In genomic region chr11:116215181-116215580, GRCm38 (mm10) we compare ENCODE assay signal across 11 mouse cellular contexts. TPM values are rescaled to one million over a fixed set of nuclear protein-coding genes. Genes with fewer than 3 reads are reported as not detected.
DNase-seq lines count a peak whose midpoint lies in the region; ATAC-seq and TF ChIP-seq lines count a peak whose summit lies in the region.
"Had no signal": no experiment of that assay in that cellular context is flagged by ENCODE, and none has a peak within 500 bp of the region (broad histone marks: within the 10 kb centered on the region; RNA-seq: fewer than 3 reads in every experiment).

No protein-coding gene starts in this region.

- no peaks in the 10 kb centered on the region for H3K9me3 ChIP-seq in forebrain, postnatal 0 days (ENCODE audit: low read length)
- no peaks in the 10 kb centered on the region for H3K9me3 ChIP-seq in forebrain, embryonic 14.5 days (replicated peaks; ENCODE audit: control insufficient read depth, low read length)
- no peaks in the 10 kb centered on the region for H3K9me3 ChIP-seq in lung, embryonic 14.5 days (ENCODE audit: low read depth, low read length)
- H3K9me3 ChIP-seq in hindbrain, embryonic 11.5 days (ENCODE audit: control insufficient read depth, low read length): no peaks in the 10 kb centered on the region
- H3K9me3 ChIP-seq: midbrain, embryonic 12.5 days had no signal

- 87% methylated on average over 7 of the region's 7 CpGs for WGBS in forebrain, postnatal 0 days
- 84% methylated on average over 7 of the region's 7 CpGs for WGBS in forebrain, embryonic 14.5 days
- 73% methylated on average over 7 of the region's 7 CpGs for WGBS in lung, embryonic 14.5 days
- WGBS in hindbrain, embryonic 11.5 days: 83% methylated on average over 7 of the region's 7 CpGs

- intact Hi-C loops in left cerebral cortex, postnatal 25 days (cut with DNase I): no loop called here

- peak; percentile 40 for TF ChIP-seq CTCF in forebrain, postnatal 0 days (IDR thresholded peaks at IDR 0.05; ENCODE audit: low read depth)
- peak; percentile 63 for TF ChIP-seq CTCF in lung, embryonic 14.5 days (IDR thresholded peaks at IDR 0.05; ENCODE audit: low read depth)

- H3K27ac ChIP-seq in forebrain, postnatal 0 days (ENCODE audit: low read depth, low read length): no peak overlapping the region
- H3K27ac ChIP-seq in forebrain, embryonic 14.5 days (ENCODE audit: low read depth, low read length): no peak overlapping the region
- no peak overlapping the region for H3K27ac ChIP-seq in lung, embryonic 14.5 days (ENCODE audit: low read depth)
- H3K27ac ChIP-seq in hindbrain, embryonic 11.5 days (ENCODE audit: low read depth, low read length): no peak overlapping the region
- H3K27ac ChIP-seq: midbrain, embryonic 12.5 days had no signal

- no peak overlapping the region for H3K4me2 ChIP-seq in forebrain, postnatal 0 days (ENCODE audit: low read depth)
- H3K4me2 ChIP-seq in forebrain, embryonic 14.5 days (ENCODE audit: low read length): no peak overlapping the region
- no peak overlapping the region for H3K4me2 ChIP-seq in lung, embryonic 14.5 days
- no peak overlapping the region for H3K4me2 ChIP-seq in hindbrain, embryonic 11.5 days (replicated peaks; ENCODE audit: low read depth, low read length)
- H3K4me2 ChIP-seq: midbrain, embryonic 12.5 days had no signal

- no peak for DNase-seq in forebrain, postnatal 0 days
- no peak for DNase-seq in forebrain, embryonic 14.5 days (ENCODE audit: low spot score)
- peak; percentile 46 for DNase-seq in lung, embryonic 14.5 days
- no peak for DNase-seq in lung, adult 18-20 months
- peak; percentile 80 for DNase-seq in ES-CJ7 (ENCODE audit: low read depth, low spot score)
- no peak for DNase-seq in left cerebral cortex, postnatal 25 days (ENCODE audit: low spot score in 2 of 2)
- DNase-seq in hindbrain, embryonic 11.5 days (ENCODE audit: low spot score): no peak
- DNase-seq: left cerebral cortex, postnatal 4 days had no signal

- H3K9ac ChIP-seq in forebrain, postnatal 0 days: no peak overlapping the region
- no peak overlapping the region for H3K9ac ChIP-seq in forebrain, embryonic 14.5 days (ENCODE audit: low read length)
- H3K9ac ChIP-seq in lung, embryonic 14.5 days: no peak overlapping the region
- H3K9ac ChIP-seq in hindbrain, embryonic 11.5 days (ENCODE audit: low read depth, low read length): no peak overlapping the region
- H3K9ac ChIP-seq: midbrain, embryonic 12.5 days had no signal

- no peaks in the 10 kb centered on the region for H3K27me3 ChIP-seq in forebrain, postnatal 0 days (ENCODE audit: insufficient read depth, low read length)
- no peaks in the 10 kb centered on the region for H3K27me3 ChIP-seq in forebrain, embryonic 14.5 days (replicated peaks; ENCODE audit: control insufficient read depth, insufficient read depth, low read length)
- no peaks in the 10 kb centered on the region for H3K27me3 ChIP-seq in lung, embryonic 14.5 days (ENCODE audit: insufficient read depth, low read length)
- no peaks in the 10 kb centered on the region for H3K27me3 ChIP-seq in hindbrain, embryonic 11.5 days (ENCODE audit: control insufficient read depth, insufficient read depth, low read length)
- H3K27me3 ChIP-seq: Patski had no signal

- H3K36me3 ChIP-seq in forebrain, postnatal 0 days (ENCODE audit: insufficient read depth): no peaks in the 10 kb centered on the region
- no peaks in the 10 kb centered on the region for H3K36me3 ChIP-seq in forebrain, embryonic 14.5 days (ENCODE audit: control insufficient read depth, insufficient read depth, low read length)
- H3K36me3 ChIP-seq in lung, embryonic 14.5 days (ENCODE audit: insufficient read depth): no peaks in the 10 kb centered on the region
- no peaks in the 10 kb centered on the region for H3K36me3 ChIP-seq in hindbrain, embryonic 11.5 days (ENCODE audit: control insufficient read depth, insufficient read depth, low read length)
- H3K36me3 ChIP-seq: midbrain, embryonic 12.5 days had no signal

- H3K4me3 ChIP-seq in forebrain, postnatal 0 days (ENCODE audit: low read depth, low read length): no peak overlapping the region
- no peak overlapping the region for H3K4me3 ChIP-seq in forebrain, embryonic 14.5 days (ENCODE audit: low read depth, low read length)
- no peak overlapping the region for H3K4me3 ChIP-seq in lung, embryonic 14.5 days (ENCODE audit: low read depth, low read length)
- H3K4me3 ChIP-seq in hindbrain, embryonic 11.5 days (ENCODE audit: low read depth, low read length): no peak overlapping the region
- H3K4me3 ChIP-seq: midbrain, embryonic 12.5 days had no signal

- no peaks in the 10 kb centered on the region for H3K4me1 ChIP-seq in forebrain, postnatal 0 days (ENCODE audit: insufficient read depth)
- peaks cover 12% of the 10 kb centered on the region for H3K4me1 ChIP-seq in forebrain, embryonic 14.5 days (ENCODE audit: control insufficient read depth, insufficient read depth, low read length)
- peaks cover 11% of the 10 kb centered on the region for H3K4me1 ChIP-seq in lung, embryonic 14.5 days (ENCODE audit: insufficient read depth)
- H3K4me1 ChIP-seq in hindbrain, embryonic 11.5 days (replicated peaks; ENCODE audit: control insufficient read depth, insufficient read depth, low read length): 0 out of 2 replicates have a peak, but pooled peaks cover 2% of the 10 kb centered on the region

- no peak for ATAC-seq in forebrain, postnatal 0 days
- ATAC-seq in forebrain, embryonic 14.5 days: no peak
- ATAC-seq in lung, embryonic 14.5 days (ENCODE audit: insufficient read depth): no peak
- ATAC-seq in megakaryocyte-erythroid progenitor cell, adult 5-6 weeks (replicated peaks; ENCODE audit: low FRiP score, low TSS enrichment, poor library complexity, severe bottlenecking): peak; percentile 32; the same call in 1 of the 2 replicates
- ATAC-seq in hindbrain, embryonic 11.5 days (ENCODE audit: low FRiP score): no peak
- ATAC-seq: Patski had no signal

RNA-seq across cellular contexts. Expression of gene Acox1, which starts 16.3 kb away (rescaled TPM):
- 89.4 and 108 TPM in 2 replicates for total RNA-seq in forebrain, postnatal 0 days (2014; rRNA removed)
- 43.8 and 58.2 TPM in 2 replicates for polyA plus RNA-seq in forebrain, postnatal 0 days (2015; fragmentation: Nextera tagmentation; extraction: Ambion mirVana)
- 48.1 and 56.3 TPM in 2 replicates for polyA plus RNA-seq in forebrain, embryonic 14.5 days (2014; fragmentation: Nextera tagmentation; extraction: Ambion mirVana)
- polyA plus RNA-seq in lung, embryonic 14.5 days (2014; fragmentation: Nextera tagmentation; extraction: Ambion mirVana): 21.4 and 22.1 TPM in 2 replicates
- 18.2 and 21.3 TPM in 2 replicates for total RNA-seq in megakaryocyte-erythroid progenitor cell, adult 5-6 weeks (2014; fragmentation: Nextera tagmentation)
- 19.9 and 27.1 TPM in 2 replicates for total RNA-seq in megakaryocyte-erythroid progenitor cell, adult 5-6 weeks (2017)
- total RNA-seq in left cerebral cortex, postnatal 25 days (2021): 100 to 1,000 TPM; 110 to 111 TPM
- polyA plus RNA-seq in hindbrain, embryonic 11.5 days (2014; fragmentation: Nextera tagmentation; extraction: Ambion mirVana): 31.7 and 36.3 TPM in 2 replicates

RNA-seq across cellular contexts. Expression of gene Ten1, which starts 16.5 kb away (rescaled TPM):
- 62.8 and 65.6 TPM in 2 replicates for total RNA-seq in forebrain, postnatal 0 days (2014; rRNA removed)
- polyA plus RNA-seq in forebrain, postnatal 0 days (2015; fragmentation: Nextera tagmentation; extraction: Ambion mirVana): 92.8 and 104 TPM in 2 replicates
- 81.8 and 83.2 TPM in 2 replicates for polyA plus RNA-seq in forebrain, embryonic 14.5 days (2014; fragmentation: Nextera tagmentation; extraction: Ambion mirVana)
- 64.1 and 66.7 TPM in 2 replicates for polyA plus RNA-seq in lung, embryonic 14.5 days (2014; fragmentation: Nextera tagmentation; extraction: Ambion mirVana)
- 82.7 and 85.5 TPM in 2 replicates for total RNA-seq in megakaryocyte-erythroid progenitor cell, adult 5-6 weeks (2014; fragmentation: Nextera tagmentation)
- total RNA-seq in megakaryocyte-erythroid progenitor cell, adult 5-6 weeks (2017): 28.1 and 28.8 TPM in 2 replicates
- total RNA-seq in left cerebral cortex, postnatal 25 days (2021): 10 to 100 TPM; 40.6 to 42.4 TPM
- polyA plus RNA-seq in hindbrain, embryonic 11.5 days (2014; fragmentation: Nextera tagmentation; extraction: Ambion mirVana): 59.4 and 60.7 TPM in 2 replicates

RNA-seq across cellular contexts. Expression of gene Evpl, which starts 22.7 kb away (rescaled TPM):
- total RNA-seq in forebrain, postnatal 0 days (2014; rRNA removed): 1.5 and 2.3 TPM in 2 replicates
- polyA plus RNA-seq in forebrain, postnatal 0 days (2015; fragmentation: Nextera tagmentation; extraction: Ambion mirVana): 0.49 and 1.1 TPM in 2 replicates
- 0.11 and 0.17 TPM in 2 replicates for polyA plus RNA-seq in forebrain, embryonic 14.5 days (2014; fragmentation: Nextera tagmentation; extraction: Ambion mirVana)
- polyA plus RNA-seq in lung, embryonic 14.5 days (2014; fragmentation: Nextera tagmentation; extraction: Ambion mirVana): 4.4 and 4.8 TPM in 2 replicates
- total RNA-seq in megakaryocyte-erythroid progenitor cell, adult 5-6 weeks (2014; fragmentation: Nextera tagmentation): 0.32 TPM in 1 of 2 replicates, not detected in the other
- 0.69 and 0.80 TPM in 2 replicates for total RNA-seq in megakaryocyte-erythroid progenitor cell, adult 5-6 weeks (2017)
- total RNA-seq in left cerebral cortex, postnatal 25 days (2021): 1 to 10 TPM in 1 of 2 experiments, under 1 TPM in 1; 0.92 to 1.1 TPM
- 0.49 and 0.52 TPM in 2 replicates for polyA plus RNA-seq in hindbrain, embryonic 11.5 days (2014; fragmentation: Nextera tagmentation; extraction: Ambion mirVana)

RNA-seq across cellular contexts. Expression of gene Fbf1, which starts 47.2 kb away (rescaled TPM):
- 97.9 and 108 TPM in 2 replicates for total RNA-seq in forebrain, postnatal 0 days (2014; rRNA removed)
- 23.2 and 38.2 TPM in 2 replicates for polyA plus RNA-seq in forebrain, postnatal 0 days (2015; fragmentation: Nextera tagmentation; extraction: Ambion mirVana)
- 25.9 and 44.4 TPM in 2 replicates for polyA plus RNA-seq in forebrain, embryonic 14.5 days (2014; fragmentation: Nextera tagmentation; extraction: Ambion mirVana)
- polyA plus RNA-seq in lung, embryonic 14.5 days (2014; fragmentation: Nextera tagmentation; extraction: Ambion mirVana): 30.9 and 35.2 TPM in 2 replicates
- total RNA-seq in megakaryocyte-erythroid progenitor cell, adult 5-6 weeks (2014; fragmentation: Nextera tagmentation): 27.2 and 30.0 TPM in 2 replicates
- total RNA-seq in megakaryocyte-erythroid progenitor cell, adult 5-6 weeks (2017): 21.6 and 32.0 TPM in 2 replicates
- 10 to 100 TPM; 72.8 to 82.1 TPM for total RNA-seq in left cerebral cortex, postnatal 25 days (2021)
- polyA plus RNA-seq in hindbrain, embryonic 11.5 days (2014; fragmentation: Nextera tagmentation; extraction: Ambion mirVana): 28.4 and 32.1 TPM in 2 replicates

RNA-seq across cellular contexts. Expression of gene Srp68, which starts 58.8 kb away (rescaled TPM):
- 18.5 and 24.5 TPM in 2 replicates for total RNA-seq in forebrain, postnatal 0 days (2014; rRNA removed)
- 42.4 and 51.3 TPM in 2 replicates for polyA plus RNA-seq in forebrain, postnatal 0 days (2015; fragmentation: Nextera tagmentation; extraction: Ambion mirVana)
- 53.2 and 60.4 TPM in 2 replicates for polyA plus RNA-seq in forebrain, embryonic 14.5 days (2014; fragmentation: Nextera tagmentation; extraction: Ambion mirVana)
- polyA plus RNA-seq in lung, embryonic 14.5 days (2014; fragmentation: Nextera tagmentation; extraction: Ambion mirVana): 85.7 and 89.8 TPM in 2 replicates
- 68.2 and 80.6 TPM in 2 replicates for total RNA-seq in megakaryocyte-erythroid progenitor cell, adult 5-6 weeks (2014; fragmentation: Nextera tagmentation)
- total RNA-seq in megakaryocyte-erythroid progenitor cell, adult 5-6 weeks (2017): 43.9 and 64.9 TPM in 2 replicates
- 10 to 100 TPM; 65.8 to 69.8 TPM for total RNA-seq in left cerebral cortex, postnatal 25 days (2021)
- polyA plus RNA-seq in hindbrain, embryonic 11.5 days (2014; fragmentation: Nextera tagmentation; extraction: Ambion mirVana): 72.4 and 74.0 TPM in 2 replicates

Comparison
In these comparisons a context has a peak if more than half of its experiments do, and no peak if none do; other contexts are left out.
1. DNase-seq: peak in lung, embryonic 14.5 days (single experiment) and ES-CJ7 (single experiment); none in forebrain, postnatal 0 days (single experiment), forebrain, embryonic 14.5 days (single experiment), lung, adult 18-20 months (0 of 2), left cerebral cortex, postnatal 25 days (0 of 2) and hindbrain, embryonic 11.5 days (single experiment).